Mouse (Mus musculus): ENCODE measurements at regions not wholly inside any gene's neighbourhood (a gene's known extent, or its start where the extent isn't known, plus 50 kb on each side); places are given as distances from the start of the nearest gene placed in this dataset.
A peak's percentile ranks its signal among the peaks of the same experiment; 100 is the strongest.
"Not testable (repeated sequence)": the region's sequence is repeated elsewhere in the genome, so short reads cannot be mapped to it uniquely, and the experiment has no call there.

- DNase-seq (ENCODE audit: low spot score in 2 of 2) = no peak
Measured at GRCm38 (mm10) chr13:58663316-58663715, 52.6 kb upstream of the Slc28a3 start.

DNA sequence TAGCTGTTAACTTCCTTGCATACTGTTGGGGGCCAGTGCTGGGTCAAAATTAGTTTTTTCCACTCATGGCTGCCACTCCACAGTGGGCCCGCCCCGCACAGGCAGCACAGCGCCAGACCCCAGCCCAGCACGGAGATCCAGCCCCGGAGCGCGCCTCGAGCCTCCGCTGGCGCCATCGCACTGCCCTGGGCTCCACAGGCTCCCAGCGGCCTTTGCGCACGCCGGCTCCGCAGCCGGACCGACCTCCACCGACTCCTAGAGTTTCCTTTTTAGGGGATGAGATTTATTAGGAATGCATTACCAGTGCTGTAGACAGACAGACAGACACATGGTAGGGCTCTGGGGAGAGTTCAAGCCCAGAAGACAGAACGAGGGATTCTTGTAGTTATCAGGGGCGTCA is 58.0 kb upstream of the Slc28a3 start:
- DNase-seq (ENCODE audit: low spot score in 2 of 2) = no peak

DNA sequence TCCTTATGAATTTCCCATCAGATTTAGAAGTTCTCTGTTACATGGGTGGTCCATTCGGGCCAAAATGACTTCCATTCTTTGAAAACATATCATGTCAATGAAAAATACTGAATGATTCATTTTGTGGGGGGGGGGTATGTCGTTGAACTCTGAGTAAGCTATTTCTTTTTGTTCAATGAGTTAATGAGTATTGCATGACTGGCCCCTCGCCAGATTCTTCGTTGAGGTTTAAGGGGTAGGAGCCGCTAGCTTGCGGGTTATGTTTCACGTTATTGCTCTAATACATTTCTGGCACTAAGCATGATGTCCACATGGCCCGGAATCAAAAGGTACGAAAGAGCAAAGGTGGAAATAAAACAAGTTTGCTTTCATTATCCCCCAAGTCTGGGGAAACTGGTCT is 59.5 kb upstream of the Slc28a3 start:
- no peak for DNase-seq (ENCODE audit: low spot score in 2 of 2)

GRCm38 (mm10) chr13:58675611-58676010 is 64.9 kb upstream of the Slc28a3 start:
- not testable (repeated sequence) for DNase-seq (ENCODE audit: low spot score in 2 of 2)

- DNase-seq (ENCODE audit: low spot score in 2 of 2) = no peak
Measured at GRCm38 (mm10) chr13:58677521-58677920, 66.8 kb upstream of the Slc28a3 start.

DNA sequence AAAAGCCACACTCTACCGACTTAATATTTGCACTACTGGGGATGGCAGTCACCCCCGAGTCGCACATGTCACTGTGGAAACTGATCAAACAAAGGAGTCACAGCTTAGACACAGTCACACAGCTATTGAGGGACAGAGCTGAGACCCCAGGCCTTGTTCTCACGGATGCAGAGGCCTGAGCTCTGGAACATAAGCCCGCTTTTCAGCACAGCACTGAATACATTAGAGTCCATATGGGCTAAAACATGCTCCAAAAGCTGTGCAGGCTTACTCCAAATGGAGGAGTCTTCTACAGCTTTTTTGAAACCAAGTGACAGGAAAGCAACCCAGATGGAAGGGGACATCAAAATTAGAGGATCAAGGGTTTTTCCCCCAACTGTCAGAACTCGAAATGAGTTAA is 69.0 kb upstream of the Slc28a3 start:
- peak in 1 of 2 experiments; percentile 48 for DNase-seq (ENCODE audit: low spot score in 2 of 2)

DNA sequence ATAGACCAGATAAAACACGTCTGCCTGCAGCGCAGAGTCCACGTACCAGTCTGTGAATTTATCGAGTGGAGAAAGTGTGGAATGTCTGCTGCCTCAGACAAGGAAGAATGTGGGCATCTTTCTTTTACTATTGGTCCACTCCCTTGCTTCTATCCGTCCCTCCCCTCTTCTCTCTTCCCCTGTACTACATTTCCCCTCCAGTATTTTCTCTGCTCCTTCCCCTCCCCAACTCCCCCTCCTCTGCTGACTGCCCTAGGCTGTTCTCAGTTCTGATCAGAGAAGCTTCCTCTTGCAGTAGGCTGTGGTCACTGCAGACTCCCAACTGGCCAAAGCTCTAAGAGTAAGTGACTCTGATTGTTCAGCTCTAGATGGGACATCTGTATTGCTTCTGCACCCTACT is 76.1 kb upstream of the Slc28a3 start:
- DNase-seq (ENCODE audit: low spot score in 2 of 2) = no peak

GRCm38 (mm10) chr13:58687609-58688008 is 76.9 kb upstream of the Slc28a3 start:
- DNase-seq (ENCODE audit: low spot score in 2 of 2) = no peak

GRCm38 (mm10) chr13:58688249-58688648 is 77.6 kb upstream of the Slc28a3 start:
- no peak for DNase-seq (ENCODE audit: low spot score in 2 of 2)

- no peak for DNase-seq (ENCODE audit: low spot score in 2 of 2)
Measured at GRCm38 (mm10) chr13:58694703-58695102, 84.0 kb upstream of the Slc28a3 start.

DNA sequence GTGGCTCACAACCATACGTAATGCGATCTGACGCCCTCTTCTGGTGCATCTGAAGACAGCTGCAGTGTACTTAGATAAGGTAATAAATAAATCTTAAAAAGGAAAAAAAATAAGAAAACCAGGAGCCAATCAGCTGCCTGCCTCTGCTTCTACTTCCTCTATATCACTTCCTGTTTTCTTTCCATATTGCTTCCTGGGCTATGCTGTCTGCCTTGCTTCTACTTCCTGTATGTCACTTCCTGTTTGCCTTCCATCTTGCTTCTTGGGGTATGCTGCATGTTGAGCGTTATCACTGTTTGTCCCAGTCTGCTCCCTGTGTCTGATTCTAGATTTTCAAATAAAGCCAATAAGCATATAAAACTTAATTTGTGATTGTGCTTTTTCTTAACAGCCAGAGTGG is 85.3 kb upstream of the Slc28a3 start:
- DNase-seq (ENCODE audit: low spot score in 2 of 2) = no peak

GRCm38 (mm10) chr13:58700021-58700420 is 89.3 kb upstream of the Slc28a3 start:
- no peak for DNase-seq (ENCODE audit: low spot score in 2 of 2)

DNA sequence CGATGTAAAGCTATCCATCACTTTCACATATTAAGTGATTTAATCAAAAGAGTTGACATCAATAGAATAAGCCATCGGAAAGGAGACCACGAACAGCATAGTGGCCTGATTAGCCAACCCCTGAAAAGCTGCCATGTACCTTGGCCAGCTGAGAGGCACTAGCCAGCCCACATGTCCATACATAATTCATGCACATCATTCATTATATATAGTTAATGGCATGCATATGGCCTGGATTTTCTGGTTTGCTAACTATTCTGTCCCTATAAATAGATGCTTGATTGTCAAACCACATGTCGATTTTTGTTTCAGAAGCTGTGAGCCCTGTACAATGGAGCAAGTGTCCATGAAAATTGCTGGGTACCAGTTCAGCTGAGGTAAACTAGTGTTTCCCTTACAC is 93.5 kb upstream of the Slc28a3 start:
- no peak for DNase-seq (ENCODE audit: low spot score in 2 of 2)

DNA sequence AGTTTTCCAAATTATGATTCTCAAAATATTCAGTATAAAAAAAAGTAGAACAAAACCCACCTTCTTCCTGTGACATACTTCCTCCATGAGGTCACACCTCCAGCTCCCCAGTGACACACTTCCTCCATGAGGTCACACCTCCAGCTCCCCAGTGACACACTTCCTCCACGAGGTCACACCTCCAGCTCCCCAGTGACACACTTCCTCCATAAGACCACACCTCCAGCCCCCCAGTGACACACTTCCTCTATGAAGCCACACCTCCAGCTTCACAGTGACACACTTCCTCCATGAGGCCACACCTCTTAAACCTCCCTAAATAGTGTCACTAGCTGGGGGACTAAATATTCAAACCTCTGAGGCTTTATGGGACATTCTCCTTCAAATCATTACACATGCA is 89.8 kb upstream of the Ntrk2 start:
- no peak for DNase-seq (ENCODE audit: low spot score in 2 of 2)

DNA sequence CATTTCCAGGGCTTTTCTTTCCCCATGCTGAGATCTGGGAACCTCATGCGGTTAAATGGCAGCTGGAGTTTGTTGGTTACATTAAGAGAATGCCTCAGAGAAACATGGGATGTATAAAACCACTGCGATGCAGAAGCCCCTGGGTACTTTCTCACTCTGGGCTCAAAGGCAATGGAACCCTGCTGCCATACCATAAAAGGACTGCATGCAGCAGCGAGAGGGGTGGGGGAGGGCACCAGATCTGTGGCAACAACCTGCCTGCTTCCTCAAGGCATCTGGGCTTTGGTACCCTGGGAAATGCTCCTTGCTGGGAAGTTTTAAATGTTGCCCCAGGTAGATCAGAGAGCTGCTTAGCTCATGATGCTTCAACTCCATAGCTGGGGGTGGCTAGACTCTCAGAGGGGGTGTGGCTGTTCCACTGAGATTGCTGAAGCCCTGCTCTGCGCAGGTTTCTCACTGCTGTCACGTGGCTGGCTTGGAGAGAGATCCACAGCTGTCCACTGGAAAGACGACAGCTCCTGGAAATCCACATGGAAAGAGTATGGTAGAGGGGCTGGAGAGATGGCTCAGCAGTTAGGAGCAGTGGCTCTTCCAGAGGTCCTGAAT is 75.8 kb upstream of the Ntrk2 start:
- DNase-seq (ENCODE audit: low spot score in 2 of 2) = no peak

GRCm38 (mm10) chr13:58732776-58733175 is 73.6 kb upstream of the Ntrk2 start:
- DNase-seq (ENCODE audit: low spot score in 2 of 2) = no peak

DNA sequence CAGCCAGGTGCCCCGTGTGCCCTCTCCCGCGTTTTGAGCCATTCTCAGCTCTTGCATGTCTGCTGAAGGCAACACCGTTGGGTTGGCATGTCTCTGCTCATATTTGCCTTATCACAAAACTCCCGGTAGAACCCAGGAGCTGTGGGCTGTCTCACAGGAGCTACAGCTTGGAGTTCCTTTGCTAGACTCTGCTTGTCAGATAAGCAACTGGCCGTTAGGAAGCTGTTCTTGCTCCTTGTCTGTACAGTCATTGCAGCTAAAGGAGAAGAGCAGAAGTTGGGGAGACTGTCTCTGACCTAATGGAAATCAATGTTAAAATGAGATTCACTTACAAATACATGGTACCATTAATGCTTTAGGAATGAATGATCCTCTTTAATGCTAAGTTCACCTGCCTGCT is 72.8 kb upstream of the Ntrk2 start:
- no peak for DNase-seq (ENCODE audit: low spot score in 2 of 2)

DNA sequence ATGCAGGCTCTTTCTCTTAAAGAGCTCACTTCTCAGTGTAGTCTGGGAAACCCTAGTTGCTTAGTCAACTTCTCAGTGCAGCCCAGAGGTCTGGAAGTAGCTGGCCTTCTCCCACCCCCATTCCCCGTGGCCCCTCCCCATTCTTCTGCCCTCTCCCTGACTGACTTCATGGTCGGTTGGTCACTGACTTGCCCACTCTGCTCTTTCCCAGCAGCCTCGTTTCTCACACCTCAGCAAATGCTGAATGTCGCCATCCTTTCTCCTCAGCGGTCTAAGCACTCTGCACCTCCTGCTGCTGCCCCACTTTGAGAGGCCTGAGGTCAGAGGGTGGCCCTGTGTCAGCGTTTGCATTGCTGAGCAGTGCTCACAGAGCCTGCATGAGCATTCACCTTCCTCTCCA is 70.8 kb upstream of the Ntrk2 start:
- DNase-seq (ENCODE audit: low spot score in 2 of 2) = no peak

DNA sequence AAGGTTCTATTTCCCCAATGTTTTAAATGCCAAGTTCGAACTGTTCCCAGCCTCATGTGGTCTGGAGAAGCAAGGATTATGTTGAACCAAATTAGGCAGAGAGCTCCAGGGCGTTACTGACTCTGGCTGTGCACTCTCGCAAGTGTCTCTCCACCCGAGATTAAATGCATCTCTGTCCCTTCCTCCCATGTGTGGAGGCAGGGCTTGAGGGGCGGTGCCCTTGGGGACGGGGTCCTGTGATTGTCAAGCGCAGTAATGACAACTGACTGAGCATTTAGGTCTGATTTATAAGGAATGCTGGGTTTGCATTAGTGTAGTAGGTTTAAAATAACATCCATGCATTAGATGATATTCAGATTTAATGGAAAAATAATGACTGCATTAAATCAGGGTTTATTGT is 65.6 kb upstream of the Ntrk2 start:
- DNase-seq (ENCODE audit: low spot score in 2 of 2) = no peak

GRCm38 (mm10) chr13:58746056-58746455 is 60.3 kb upstream of the Ntrk2 start:
- no peak for DNase-seq (ENCODE audit: low spot score in 2 of 2)

DNA sequence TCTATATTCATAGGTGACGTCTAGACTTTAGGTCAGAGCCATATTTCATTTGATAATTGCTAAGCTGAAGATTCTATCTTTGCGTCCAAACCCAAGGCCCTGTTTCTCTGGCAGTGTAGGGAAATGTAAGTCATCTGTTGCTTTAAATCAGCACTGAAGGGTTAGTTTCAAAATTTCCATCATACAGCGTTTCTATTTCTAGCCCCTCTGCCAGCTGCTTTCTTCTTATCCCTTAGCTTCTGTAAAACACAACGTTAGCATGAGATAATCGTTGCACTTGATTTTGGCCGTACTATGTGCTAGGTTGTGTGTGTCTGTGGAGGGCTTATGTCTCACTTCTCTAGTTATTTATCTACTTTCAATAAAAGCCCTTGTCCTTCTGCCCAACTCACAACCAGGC is 58.7 kb upstream of the Ntrk2 start:
- peak in 1 of 2 experiments; percentile 5 for DNase-seq (ENCODE audit: low spot score in 2 of 2)

- DNase-seq (ENCODE audit: low spot score in 2 of 2) = no peak
Measured at GRCm38 (mm10) chr13:58756125-58756524, 50.2 kb upstream of the Ntrk2 start.

Measured in layer of hippocampus, adult 18-20 months (tissue).